Mouse (Mus musculus): Measurements from ENCODE around the gene Fam193b. TPM values are rescaled to one million over a fixed set of nuclear protein-coding genes. Genes with fewer than 3 reads are reported as not detected.
A peak's percentile ranks its signal among the peaks of the same experiment; 100 is the strongest.

Gene Fam193b
- polyA plus RNA-seq, 1 experiment from 2014 or later: 57.8 TPM

- Histone ChIP-seq H3K27me3 (ENCODE audit: poor library complexity, severe bottlenecking) (no peaks in the 10 kb centered on the region), H3K9me3 (no peaks in the 10 kb centered on the region), H3K36me3 (replicated peaks) (peaks cover 81% of the 10 kb centered on the region), H3K4me1 (peaks cover 19% of the 10 kb centered on the region), H3K4me3 (peak within 1 kb of the TSS; percentile 95), H3K27ac (peak within 1 kb of the TSS; percentile 91)
- DNase-seq (ENCODE audit: extremely low spot score, low spot score): peak; percentile 99
- under 1% methylated on average over 70 of the region's 70 CpGs for WGBS
Observed at GRCm38 (mm10) chr13:55536194-55537175, 34.4 kb downstream of the Fam193b start, which contains the start of gene Ddx41. Gene Ddx41 (minus strand): TSS chr13:55536658.

GRCm38 (mm10) chr13:55535796-55536193, 35.1 kb downstream of the Fam193b start:
- peaks cover 81% of the 10 kb centered on the region for H3K36me3 ChIP-seq (replicated peaks)
- H3K27ac ChIP-seq: peak overlapping the region; percentile 91
- H3K27me3 ChIP-seq (ENCODE audit: poor library complexity, severe bottlenecking): no peaks in the 10 kb centered on the region
- no peaks in the 10 kb centered on the region for H3K9me3 ChIP-seq
- H3K4me1 ChIP-seq: peaks cover 19% of the 10 kb centered on the region
- peak overlapping the region; percentile 95 for H3K4me3 ChIP-seq
- DNase-seq (ENCODE audit: extremely low spot score, low spot score): no peak
- WGBS: 19% methylated on average over 17 of the region's 17 CpGs

- H3K9me3 ChIP-seq: no peaks in the 10 kb centered on the region
- 93% methylated on average over 15 of the region's 15 CpGs for WGBS
- peak overlapping the region; percentile 95 for H3K4me3 ChIP-seq
- peaks cover 19% of the 10 kb centered on the region for H3K4me1 ChIP-seq
- peaks cover 81% of the 10 kb centered on the region for H3K36me3 ChIP-seq (replicated peaks)
- H3K27me3 ChIP-seq (ENCODE audit: poor library complexity, severe bottlenecking): no peaks in the 10 kb centered on the region
- no peak for DNase-seq (ENCODE audit: extremely low spot score, low spot score)
- 0 out of 2 replicates have a peak overlapping the region, but pooled peaks have one; percentile 91 for H3K27ac ChIP-seq
Observed at GRCm38 (mm10) chr13:55535191-55535590, 35.7 kb downstream of the Fam193b start.

GRCm38 (mm10) chr13:55529198-55529915, 41.6 kb downstream of the Fam193b start, which contains the start of gene Dok3:
Gene Dok3 (minus strand): TSS chr13:55529296.
- WGBS: 86% methylated on average over 8 of the region's 8 CpGs
- Histone ChIP-seq H3K36me3 (replicated peaks) (peaks cover 77% of the 10 kb centered on the region), H3K9me3 (no peaks in the 10 kb centered on the region), H3K27me3 (ENCODE audit: poor library complexity, severe bottlenecking) (no peaks in the 10 kb centered on the region), H3K27ac (no peak within 1 kb of the TSS), H3K4me1 (no peaks in the 10 kb centered on the region), H3K4me3 (no peak within 1 kb of the TSS)
- DNase-seq (ENCODE audit: extremely low spot score, low spot score): no peak

- Histone ChIP-seq H3K27me3 (ENCODE audit: poor library complexity, severe bottlenecking) (no peaks in the 10 kb centered on the region), H3K9me3 (no peaks in the 10 kb centered on the region), H3K4me1 (peaks cover 9% of the 10 kb centered on the region), H3K4me3 (no peak overlapping the region), H3K27ac (no peak overlapping the region), H3K36me3 (replicated peaks) (peaks cover 76% of the 10 kb centered on the region)
- WGBS: 85% methylated on average over 18 of the region's 18 CpGs
- DNase-seq (ENCODE audit: extremely low spot score, low spot score): no peak
Observed at GRCm38 (mm10) chr13:55527834-55528772, 42.8 kb downstream of the Fam193b start.

- DNase-seq (ENCODE audit: extremely low spot score, low spot score): no peak
- Histone ChIP-seq H3K27me3 (ENCODE audit: poor library complexity, severe bottlenecking) (no peaks in the 10 kb centered on the region), H3K4me1 (peaks cover 15% of the 10 kb centered on the region), H3K36me3 (replicated peaks) (peaks cover 69% of the 10 kb centered on the region), H3K9me3 (no peaks in the 10 kb centered on the region), H3K27ac (no peak overlapping the region), H3K4me3 (no peak overlapping the region)
- WGBS: 89% methylated on average over 16 of the region's 16 CpGs
Observed at GRCm38 (mm10) chr13:55527212-55527611, 43.7 kb downstream of the Fam193b start.

GRCm38 (mm10) chr13:55525733-55526553, 45.0 kb downstream of the Fam193b start:
- peaks cover 15% of the 10 kb centered on the region for H3K4me1 ChIP-seq
- H3K4me3 ChIP-seq: no peak overlapping the region
- no peaks in the 10 kb centered on the region for H3K27me3 ChIP-seq (ENCODE audit: poor library complexity, severe bottlenecking)
- 85% methylated on average over 16 of the region's 16 CpGs for WGBS
- H3K27ac ChIP-seq: no peak overlapping the region
- DNase-seq (ENCODE audit: extremely low spot score, low spot score): no peak
- H3K36me3 ChIP-seq (replicated peaks): peaks cover 56% of the 10 kb centered on the region
- H3K9me3 ChIP-seq: no peaks in the 10 kb centered on the region

- H3K4me3 ChIP-seq: no peak overlapping the region
- peaks cover 15% of the 10 kb centered on the region for H3K4me1 ChIP-seq
- 91% methylated on average over 23 of the region's 23 CpGs for WGBS
- peaks cover 38% of the 10 kb centered on the region for H3K36me3 ChIP-seq (replicated peaks)
- H3K27me3 ChIP-seq (ENCODE audit: poor library complexity, severe bottlenecking): no peaks in the 10 kb centered on the region
- H3K9me3 ChIP-seq: no peaks in the 10 kb centered on the region
- H3K27ac ChIP-seq: peak overlapping the region; percentile 77
- no peak for DNase-seq (ENCODE audit: extremely low spot score, low spot score)
Observed at GRCm38 (mm10) chr13:55523951-55524600, 46.8 kb downstream of the Fam193b start.

- H3K9me3 ChIP-seq: no peaks in the 10 kb centered on the region
- DNase-seq (ENCODE audit: extremely low spot score, low spot score): no peak
- H3K4me1 ChIP-seq: peaks cover 15% of the 10 kb centered on the region
- H3K27ac ChIP-seq: peak overlapping the region; percentile 77
- WGBS: 62% methylated on average over 17 of the region's 17 CpGs
- H3K4me3 ChIP-seq: no peak overlapping the region
- H3K27me3 ChIP-seq (ENCODE audit: poor library complexity, severe bottlenecking): no peaks in the 10 kb centered on the region
- H3K36me3 ChIP-seq (replicated peaks): peaks cover 30% of the 10 kb centered on the region
Observed at GRCm38 (mm10) chr13:55523278-55523677, 47.6 kb downstream of the Fam193b start.

GRCm38 (mm10) chr13:55522730-55523129, 48.2 kb downstream of the Fam193b start:
- peak overlapping the region; percentile 77; the same call in 1 of the 2 replicates for H3K27ac ChIP-seq
- peaks cover 26% of the 10 kb centered on the region; the same call in 1 of the 2 replicates for H3K36me3 ChIP-seq (replicated peaks)
- H3K4me1 ChIP-seq: peaks cover 15% of the 10 kb centered on the region
- no peaks in the 10 kb centered on the region for H3K9me3 ChIP-seq
- H3K4me3 ChIP-seq: no peak overlapping the region
- H3K27me3 ChIP-seq (ENCODE audit: poor library complexity, severe bottlenecking): no peaks in the 10 kb centered on the region
- 69% methylated on average over 8 of the region's 8 CpGs for WGBS
- no peak for DNase-seq (ENCODE audit: extremely low spot score, low spot score)

GRCm38 (mm10) chr13:55519606-55520005, 51.3 kb downstream of the Fam193b start:
- Histone ChIP-seq H3K9me3 (no peaks in the 10 kb centered on the region), H3K27me3 (ENCODE audit: poor library complexity, severe bottlenecking) (peaks cover 10% of the 10 kb centered on the region), H3K4me1 (peaks cover 15% of the 10 kb centered on the region), H3K4me3 (no peak overlapping the region), H3K27ac (no peak overlapping the region), H3K36me3 (replicated peaks) (peaks cover 14% of the 10 kb centered on the region; the same call in 1 of the 2 replicates)
- no peak for DNase-seq (ENCODE audit: extremely low spot score, low spot score)
- WGBS: 82% methylated on average over 4 of the region's 4 CpGs

Data from forebrain, embryonic 10.5 days (tissue).